Mouse (Mus musculus) heart, adult 11 months (tissue): ENCODE data around the gene Kctd18.

Experiments used
- DNase-seq: peaks from one replicate; pipeline ENCODE4 v3.0.0; 2022

Kctd18 gene

GRCm38 (mm10) chr1:57989052-57989600 is 29.6 kb downstream of the Kctd18 start:
- DNase-seq, result peak; percentile 92

GRCm38 (mm10) chr1:57976860-57977259 is 41.9 kb downstream of the Kctd18 start:
- peak; percentile 63 for DNase-seq

- no peak for DNase-seq
Measured at GRCm38 (mm10) chr1:57971588-57971987, 47.2 kb downstream of the Kctd18 start.

- peak; percentile 99 for DNase-seq
Measured at GRCm38 (mm10) chr1:57969327-57970271, 49.2 kb downstream of the Kctd18 start.

- DNase-seq, result peak; percentile 41
Measured at GRCm38 (mm10) chr1:57955774-57956173, 63.0 kb downstream of the Kctd18 start.

- DNase-seq, result peak; percentile 66
Measured at GRCm38 (mm10) chr1:57954376-57954765, 64.4 kb downstream of the Kctd18 start.

- DNase-seq, result peak; percentile 55
Measured at GRCm38 (mm10) chr1:57953586-57954375, 65.0 kb downstream of the Kctd18 start.

- no peak for DNase-seq
Measured at GRCm38 (mm10) chr1:57952509-57952908, 66.2 kb downstream of the Kctd18 start.

GRCm38 (mm10) chr1:57949716-57950115 is 69.0 kb downstream of the Kctd18 start:
- peak; percentile 59 for DNase-seq

- peak; percentile 36 for DNase-seq
Measured at GRCm38 (mm10) chr1:57949195-57949594, 69.6 kb downstream of the Kctd18 start.

GRCm38 (mm10) chr1:57947552-57948347 is 71.0 kb downstream of the Kctd18 start:
- DNase-seq, result peak; percentile 12

- peak; percentile 33 for DNase-seq
Measured at GRCm38 (mm10) chr1:57942215-57942614, 76.5 kb downstream of the Kctd18 start.

GRCm38 (mm10) chr1:57941734-57942133 is 77.0 kb downstream of the Kctd18 start:
- DNase-seq, result peak; percentile 62

GRCm38 (mm10) chr1:57941095-57941494 is 77.7 kb downstream of the Kctd18 start:
- DNase-seq, result peak; percentile 71

- peak; percentile 56 for DNase-seq
Measured at GRCm38 (mm10) chr1:57940691-57941090, 78.1 kb downstream of the Kctd18 start.

GRCm38 (mm10) chr1:57934287-57934686 is 84.5 kb downstream of the Kctd18 start:
- DNase-seq, result no peak

- DNase-seq, result no peak
Measured at GRCm38 (mm10) chr1:57918567-57918966, 100.2 kb downstream of the Kctd18 start.

GRCm38 (mm10) chr1:57917342-57917741 is 101.4 kb downstream of the Kctd18 start:
- no peak for DNase-seq

- DNase-seq, result no peak
Measured at GRCm38 (mm10) chr1:57911561-57911960, 107.2 kb downstream of the Kctd18 start.

GRCm38 (mm10) chr1:57906312-57906711 is 112.4 kb downstream of the Kctd18 start:
- DNase-seq, result no peak

- DNase-seq, result no peak
Measured at GRCm38 (mm10) chr1:57905912-57906311, 112.8 kb downstream of the Kctd18 start.
